ENCODE assay signal across 9 mouse cellular contexts in genomic region chrX:102036866-102037361, GRCm38 (mm10). TPM values are rescaled to one million over a fixed set of nuclear protein-coding genes. Genes with fewer than 3 reads are reported as not detected.
DNase-seq lines count a peak whose midpoint lies in the region; ATAC-seq and TF ChIP-seq lines count a peak whose summit lies in the region.
"Had no signal": no experiment of that assay in that cellular context is flagged by ENCODE, and none has a peak within 500 bp of the region (broad histone marks: within the 10 kb centered on the region; RNA-seq: fewer than 3 reads in every experiment).

No protein-coding gene starts in this region.

- DNase-seq in MEL (ENCODE audit: low read depth, low spot score) = peak; percentile 57
- DNase-seq in left cerebral cortex, postnatal 14 days (ENCODE audit: low spot score in 2 of 2) = no peak
- no peak for DNase-seq in kidney, adult 9 months
- no peak for DNase-seq in kidney, postnatal 4 days

- H3K36me3 ChIP-seq in heart, embryonic 13.5 days = peaks cover 4% of the 10 kb centered on the region; the same call in 1 of the 2 replicates
- peaks cover 3% of the 10 kb centered on the region; the same call in 1 of the 2 replicates for H3K36me3 ChIP-seq in heart, embryonic 11.5 days (ENCODE audit: control insufficient read depth, insufficient read depth, low read length)
- H3K36me3 ChIP-seq in MEL (ENCODE audit: control insufficient read depth in 1 of 2, insufficient read depth in 2 of 2, low read length in 2 of 2) = peaks cover 0 to 22% of the 10 kb centered on the region in 2 experiments; a peak in 2 of 4 replicates
- H3K36me3 ChIP-seq in megakaryocyte, embryonic 14.5 days (replicated peaks; ENCODE audit: low read length) = no peaks in the 10 kb centered on the region

- 74% methylated on average over 3 of the region's 3 CpGs for WGBS in heart, embryonic 13.5 days
- 90% methylated on average over 3 of the region's 3 CpGs for WGBS in heart, embryonic 11.5 days (ENCODE audit: insufficient replicate concordance)

- peaks cover 33% of the 10 kb centered on the region for H3K4me1 ChIP-seq in heart, embryonic 13.5 days
- no peaks in the 10 kb centered on the region for H3K4me1 ChIP-seq in heart, embryonic 11.5 days (ENCODE audit: control insufficient read depth, insufficient read depth, low read length)
- peaks cover 2 to 36% of the 10 kb centered on the region in 2 experiments; a peak in 3 of 4 replicates for H3K4me1 ChIP-seq in MEL (ENCODE audit: control insufficient read depth in 1 of 2, insufficient read depth in 2 of 2, low read length in 2 of 2)
- H3K4me1 ChIP-seq in megakaryocyte, embryonic 14.5 days = peaks cover 27% of the 10 kb centered on the region

- H3K9me3 ChIP-seq in heart, embryonic 13.5 days = no peaks in the 10 kb centered on the region
- H3K9me3 ChIP-seq in heart, embryonic 11.5 days (replicated peaks; ENCODE audit: control insufficient read depth, low read length) = no peaks in the 10 kb centered on the region
- H3K9me3 ChIP-seq in MEL (replicated peaks; ENCODE audit: insufficient read depth, low read length) = no peaks in the 10 kb centered on the region
- no peaks in the 10 kb centered on the region for H3K9me3 ChIP-seq in megakaryocyte, embryonic 14.5 days

- ATAC-seq in heart, embryonic 13.5 days (ENCODE audit: extremely low read depth, insufficient number of reproducible peaks, low FRiP score, low TSS enrichment) = no peak
- ATAC-seq in heart, embryonic 11.5 days (replicated peaks; ENCODE audit: insufficient number of reproducible peaks, low FRiP score, low TSS enrichment) = no peak
- ATAC-seq in hematopoietic stem cell, adult 5-6 weeks (replicated peaks in 1 of 2; ENCODE audit: insufficient read depth in 1 of 2, low FRiP score in 2 of 2, low TSS enrichment in 1 of 2, low read depth in 1 of 2, poor library complexity in 2 of 2, severe bottlenecking in 2 of 2) = peak; percentile 89 to 97
- ATAC-seq: forebrain, embryonic 16.5 days had no signal

- no peak for TF ChIP-seq CTCF in MEL (IDR thresholded peaks at IDR 0.05 in 2 of 3, conservative IDR thresholded peaks at IDR 0.05 in 1 of 3; ENCODE audit: control insufficient read depth in 1 of 3, insufficient read depth in 1 of 3, low read depth in 2 of 3, low read length in 3 of 3, poor library complexity in 1 of 3, severe bottlenecking in 1 of 3)

- no peak overlapping the region for H3K4me2 ChIP-seq in heart, embryonic 13.5 days
- no peak overlapping the region for H3K4me2 ChIP-seq in heart, embryonic 11.5 days

- no peak for TF ChIP-seq RAD21 in MEL (IDR thresholded peaks at IDR 0.05; ENCODE audit: low read depth, low read length)

- intact Hi-C loops in left cerebral cortex, postnatal 14 days (cut with DNase I) = no loop called here

- H3K4me3 ChIP-seq in heart, embryonic 13.5 days = no peak overlapping the region
- no peak overlapping the region for H3K4me3 ChIP-seq in heart, embryonic 11.5 days (ENCODE audit: low read depth, low read length)
- no peak overlapping the region for H3K4me3 ChIP-seq in MEL (ENCODE audit: control insufficient read depth in 1 of 2, insufficient read depth in 1 of 2, low read depth in 2 of 2, low read length in 2 of 2)
- H3K4me3 ChIP-seq in megakaryocyte, embryonic 14.5 days (replicated peaks) = peak overlapping the region; percentile 62

- no peaks in the 10 kb centered on the region for H3K79me2 ChIP-seq in MEL (ENCODE audit: control insufficient read depth, insufficient read depth, low read length, poor library complexity)

- peak in 1 of 2 experiments; percentile 38; a peak in 2 of 4 replicates for TF ChIP-seq EP300 in MEL (IDR thresholded peaks at IDR 0.05; ENCODE audit: low read depth in 1 of 2, low read length in 2 of 2)

- H3K27ac ChIP-seq in heart, embryonic 13.5 days (replicated peaks) = peak overlapping the region; percentile 32
- no peak overlapping the region for H3K27ac ChIP-seq in heart, embryonic 11.5 days (ENCODE audit: low read depth, low read length)
- peak overlapping the region; percentile 55 for H3K27ac ChIP-seq in MEL (ENCODE audit: control insufficient read depth, low read depth, low read length)

- peaks cover 23% of the 10 kb centered on the region; the same call in 1 of the 2 replicates for H3K27me3 ChIP-seq in heart, embryonic 13.5 days (replicated peaks)
- H3K27me3 ChIP-seq in heart, embryonic 11.5 days (ENCODE audit: control insufficient read depth, insufficient read depth, low read length) = no peaks in the 10 kb centered on the region; the same call in 1 of the 2 replicates
- no peaks in the 10 kb centered on the region for H3K27me3 ChIP-seq in MEL (ENCODE audit: control insufficient read depth in 1 of 2, insufficient read depth in 2 of 2, low read length in 2 of 2)
- H3K27me3 ChIP-seq in megakaryocyte, embryonic 14.5 days (replicated peaks) = peaks cover 36% of the 10 kb centered on the region

- no peak overlapping the region for H3K9ac ChIP-seq in heart, embryonic 13.5 days
- no peak overlapping the region for H3K9ac ChIP-seq in heart, embryonic 11.5 days (ENCODE audit: low read depth, low read length)
- H3K9ac ChIP-seq in MEL (ENCODE audit: control insufficient read depth, low read depth, low read length, poor library complexity, severe bottlenecking) = 0 out of 2 replicates have a peak overlapping the region, but pooled peaks have one; percentile 14

- TF ChIP-seq POLR2A in MEL (IDR thresholded peaks at IDR 0.05; ENCODE audit: control insufficient read depth in 1 of 2, insufficient read depth in 1 of 2, low read depth in 1 of 2, low read length in 2 of 2, poor library complexity in 1 of 2) = 0 out of 4 replicates have a peak, but pooled peaks of 1 of the 2 experiments have one; percentile 28

TF ChIP-seq in MEL, 35 proteins besides CTCF, POLR2A, EP300 and RAD21:
- TF ChIP-seq CHD1 (IDR thresholded peaks at IDR 0.05; ENCODE audit: low read depth, low read length) (no peak), TBP (IDR thresholded peaks at IDR 0.05; ENCODE audit: low read depth, low read length) (0 out of 2 replicates have a peak, but pooled peaks have one; percentile 17), RCOR1 (IDR thresholded peaks at IDR 0.05; ENCODE audit: low read depth, low read length) (no peak), POLR2AphosphoS2 (IDR thresholded peaks at IDR 0.05; ENCODE audit: low read length) (no peak), SIN3A (IDR thresholded peaks at IDR 0.05; ENCODE audit: low read length) (0 out of 2 replicates have a peak, but pooled peaks have one; percentile 16), MAX (IDR thresholded peaks at IDR 0.05; ENCODE audit: low read length) (no peak; the same call in 1 of the 2 replicates), NRF1 (IDR thresholded peaks at IDR 0.05; ENCODE audit: insufficient read depth, low read depth, low read length, poor library complexity, severe bottlenecking) (peak; percentile 48), ETS1 (IDR thresholded peaks at IDR 0.05; ENCODE audit: low read depth, low read length) (peak; percentile 5; the same call in 1 of the 2 replicates)
TF ChIP-seq in MEL: peak in this region for 4.

RNA-seq across cellular contexts. Expression of gene Rtl5, which starts 34.2 kb away (rescaled TPM):
- polyA plus RNA-seq in heart, embryonic 13.5 days (2015; fragmentation: Nextera tagmentation; extraction: Ambion mirVana) = 0.88 and 1.2 TPM in 2 replicates
- polyA plus RNA-seq in heart, embryonic 11.5 days (2014; fragmentation: Nextera tagmentation; extraction: Ambion mirVana) = 0.52 and 0.92 TPM in 2 replicates
- total RNA-seq in MEL (2012; rRNA removed) = 0.04 TPM in 1 of 2 replicates, not detected in the other
- polyA plus RNA-seq in MEL (2012; ENCODE audit: insufficient read depth in 1 of 2, insufficient read length in 2 of 2, low read depth in 1 of 2, low replicate concordance in 2 of 2, missing spikeins in 1 of 2) = under 1 TPM in 1 of 2 experiments, not detected in 1; 0.03 TPM
- total RNA-seq in hematopoietic stem cell, adult 5-6 weeks (2017) = 9.9 and 20.5 TPM in 2 replicates
- 1.3 and 4.8 TPM in 2 replicates for polyA plus RNA-seq in megakaryocyte, embryonic 14.5 days (2012; ENCODE audit: insufficient read depth, low replicate concordance)
- total RNA-seq in left cerebral cortex, postnatal 14 days (2021) = 10 to 100 TPM; 12.3 to 14.3 TPM

Comparison
In these comparisons a context has a peak if more than half of its experiments do, and no peak if none do; other contexts are left out.
1. ATAC-seq: peak in hematopoietic stem cell, adult 5-6 weeks (2 of 2); none in heart, embryonic 13.5 days (single experiment) and heart, embryonic 11.5 days (single experiment).